In genomic region chr10:80679556-80680259, GRCm38 (mm10) we compare ENCODE assay signal across 8 mouse cellular contexts. TPM values are rescaled to one million over a fixed set of nuclear protein-coding genes. Genes with fewer than 3 reads are reported as not detected.
DNase-seq lines count a peak whose midpoint lies in the region; ATAC-seq lines count a peak whose summit lies in the region.

No protein-coding gene starts in this region.

- H3K4me2 ChIP-seq in limb, embryonic 11.5 days (ENCODE audit: low read depth, severe bottlenecking) = no peak overlapping the region

- no peak for ATAC-seq in limb, embryonic 11.5 days (ENCODE audit: insufficient number of reproducible peaks, low FRiP score, low TSS enrichment, low read depth)
- no peak for ATAC-seq in inflammation-experienced regulatory T-cells, adult 6 months

- H3K27me3 ChIP-seq in heart, embryonic 10.5 days (ENCODE audit: insufficient read depth, poor library complexity, severe bottlenecking) = no peaks in the 10 kb centered on the region
- no peaks in the 10 kb centered on the region for H3K27me3 ChIP-seq in limb, embryonic 11.5 days (ENCODE audit: control insufficient read depth, insufficient read depth, low read length)

- no peak for DNase-seq in heart, embryonic 10.5 days (ENCODE audit: low spot score)
- DNase-seq in heart, adult 8-10 months (ENCODE audit: low spot score) = no peak
- DNase-seq in 416B (ENCODE audit: low read depth) = peak; percentile 57
- DNase-seq in limb, embryonic 11.5 days (ENCODE audit: low spot score) = no peak
- DNase-seq in layer of hippocampus, adult 11-12 months (ENCODE audit: low spot score) = no peak
- no peak for DNase-seq in right cerebral cortex, postnatal 10 days (ENCODE audit: low spot score in 2 of 2)

- no peaks in the 10 kb centered on the region for H3K9me3 ChIP-seq in heart, embryonic 10.5 days
- no peaks in the 10 kb centered on the region for H3K9me3 ChIP-seq in limb, embryonic 11.5 days (ENCODE audit: control insufficient read depth, low read length)

- peaks cover 47% of the 10 kb centered on the region for H3K4me1 ChIP-seq in heart, embryonic 10.5 days
- H3K4me1 ChIP-seq in brown adipose tissue, adult 24 weeks (ENCODE audit: control insufficient read depth, insufficient read depth, insufficient read length, low read length) = peaks cover 17% of the 10 kb centered on the region
- peaks cover 21% of the 10 kb centered on the region for H3K4me1 ChIP-seq in limb, embryonic 11.5 days (ENCODE audit: control insufficient read depth, insufficient read depth, low read length)

- H3K27ac ChIP-seq in heart, embryonic 10.5 days = peak overlapping the region; percentile 98
- peak overlapping the region; percentile 96 for H3K27ac ChIP-seq in brown adipose tissue, adult 24 weeks (replicated peaks; ENCODE audit: low read depth, low read length)
- no peak overlapping the region for H3K27ac ChIP-seq in limb, embryonic 11.5 days (replicated peaks; ENCODE audit: low read depth, low read length)

- H3K9ac ChIP-seq in limb, embryonic 11.5 days (ENCODE audit: low read length) = peak overlapping the region; percentile 34

- WGBS in heart, embryonic 10.5 days = 60% methylated on average over 9 of the region's 9 CpGs
- 56% methylated on average over 9 of the region's 9 CpGs for WGBS in limb, embryonic 11.5 days

- H3K4me3 ChIP-seq in heart, embryonic 10.5 days = no peak overlapping the region
- H3K4me3 ChIP-seq in brown adipose tissue, adult 24 weeks (ENCODE audit: insufficient read depth, low read depth, low read length) = no peak overlapping the region
- H3K4me3 ChIP-seq in limb, embryonic 11.5 days (ENCODE audit: low read depth, low read length) = no peak overlapping the region

- peaks cover 14% of the 10 kb centered on the region; the same call in 1 of the 2 replicates for H3K36me3 ChIP-seq in heart, embryonic 10.5 days
- peaks cover 2% of the 10 kb centered on the region; the same call in 1 of the 2 replicates for H3K36me3 ChIP-seq in limb, embryonic 11.5 days (ENCODE audit: control insufficient read depth, insufficient read depth, low read length)

RNA-seq across cellular contexts. Expression of gene Mknk2, which starts 1.8 kb away (rescaled TPM):
- polyA plus RNA-seq in heart, embryonic 10.5 days (2016; fragmentation: Nextera tagmentation; extraction: Ambion mirVana) = 90.8 and 92.0 TPM in 2 replicates
- total RNA-seq in heart, adult 8-10 months (2022) = 100 to 1,000 TPM; 197 to 243 (median 216) TPM
- polyA plus RNA-seq in brown adipose tissue, adult 24 weeks (2012; ENCODE audit: insufficient read depth, insufficient read length, missing spikeins) = 313 and 519 TPM in 2 replicates
- polyA plus RNA-seq in limb, embryonic 11.5 days (2014; fragmentation: Nextera tagmentation; extraction: Ambion mirVana) = 95.3 and 98.5 TPM in 2 replicates
- polyA plus RNA-seq in inflammation-experienced regulatory T-cells, adult 6 months (2017; shearing (Covaris generic)) = 10 to 100 TPM; 50.3 to 61.4 (median 50.9) TPM

RNA-seq across cellular contexts. Expression of gene Mob3a, which starts 22.1 kb away (rescaled TPM):
- 54.8 and 56.8 TPM in 2 replicates for polyA plus RNA-seq in heart, embryonic 10.5 days (2016; fragmentation: Nextera tagmentation; extraction: Ambion mirVana)
- total RNA-seq in heart, adult 8-10 months (2022) = 1 to 10 TPM; 3.8 to 6.0 (median 5.4) TPM
- 5.2 and 12.0 TPM in 2 replicates for polyA plus RNA-seq in brown adipose tissue, adult 24 weeks (2012; ENCODE audit: insufficient read depth, insufficient read length, missing spikeins)
- 44.0 and 48.6 TPM in 2 replicates for polyA plus RNA-seq in limb, embryonic 11.5 days (2014; fragmentation: Nextera tagmentation; extraction: Ambion mirVana)
- 100 to 1,000 TPM; 190 to 248 (median 240) TPM for polyA plus RNA-seq in inflammation-experienced regulatory T-cells, adult 6 months (2017; shearing (Covaris generic))

RNA-seq across cellular contexts. Expression of gene Izumo4, which starts 22.3 kb away (rescaled TPM):
- polyA plus RNA-seq in heart, embryonic 10.5 days (2016; fragmentation: Nextera tagmentation; extraction: Ambion mirVana) = 12.8 and 14.4 TPM in 2 replicates
- 1 to 10 TPM; 2.2 to 5.3 (median 3.6) TPM for total RNA-seq in heart, adult 8-10 months (2022)
- 2.5 and 5.0 TPM in 2 replicates for polyA plus RNA-seq in brown adipose tissue, adult 24 weeks (2012; ENCODE audit: insufficient read depth, insufficient read length, missing spikeins)
- polyA plus RNA-seq in limb, embryonic 11.5 days (2014; fragmentation: Nextera tagmentation; extraction: Ambion mirVana) = 4.8 and 5.0 TPM in 2 replicates
- 100 to 1,000 TPM in 2 of 3 experiments, 10 to 100 TPM in 1; 71.4 to 109 (median 107) TPM for polyA plus RNA-seq in inflammation-experienced regulatory T-cells, adult 6 months (2017; shearing (Covaris generic))

RNA-seq across cellular contexts. Expression of gene Btbd2, which starts 22.8 kb away (rescaled TPM):
- polyA plus RNA-seq in heart, embryonic 10.5 days (2016; fragmentation: Nextera tagmentation; extraction: Ambion mirVana) = 59.0 and 69.9 TPM in 2 replicates
- 10 to 100 TPM; 44.0 to 52.5 (median 48.5) TPM for total RNA-seq in heart, adult 8-10 months (2022)
- 20.6 and 33.9 TPM in 2 replicates for polyA plus RNA-seq in brown adipose tissue, adult 24 weeks (2012; ENCODE audit: insufficient read depth, insufficient read length, missing spikeins)
- polyA plus RNA-seq in limb, embryonic 11.5 days (2014; fragmentation: Nextera tagmentation; extraction: Ambion mirVana) = 67.4 and 67.9 TPM in 2 replicates
- 10 to 100 TPM in 1 of 3 experiments, 1 to 10 TPM in 2; 3.4 to 10.4 (median 9.2) TPM for polyA plus RNA-seq in inflammation-experienced regulatory T-cells, adult 6 months (2017; shearing (Covaris generic))

RNA-seq across cellular contexts. Expression of gene Csnk1g2, which starts 57.1 kb away (rescaled TPM):
- 110 and 150 TPM in 2 replicates for polyA plus RNA-seq in heart, embryonic 10.5 days (2016; fragmentation: Nextera tagmentation; extraction: Ambion mirVana)
- 100 to 1,000 TPM; 119 to 132 (median 122) TPM for total RNA-seq in heart, adult 8-10 months (2022)
- polyA plus RNA-seq in brown adipose tissue, adult 24 weeks (2012; ENCODE audit: insufficient read depth, insufficient read length, missing spikeins) = 50.9 and 67.7 TPM in 2 replicates
- 126 and 152 TPM in 2 replicates for polyA plus RNA-seq in limb, embryonic 11.5 days (2014; fragmentation: Nextera tagmentation; extraction: Ambion mirVana)
- polyA plus RNA-seq in inflammation-experienced regulatory T-cells, adult 6 months (2017; shearing (Covaris generic)) = 10 to 100 TPM; 11.7 to 16.3 (median 13.2) TPM
